Mouse (Mus musculus) CD4-positive naive resting alpha-beta T cell, adult 76 days (primary cell): ENCODE results near the gene Ciao1. TPM values are rescaled to one million over a fixed set of nuclear protein-coding genes. Genes with fewer than 3 reads are reported as not detected.

ENCODE experiments used
- total RNA-seq: library from RNA; stranded (reverse); gene quantifications from one replicate; pipeline ENCODE4 v1.2.4, GENCODE M21; 2023

The Ciao1 gene
- 36.2 TPM for total RNA-seq

GRCm38 (mm10) chr2:127247592-127248333 is at the start of gene Ciao1, which contains the start of gene Tmem127:
Gene Ciao1, minus strand, starts transcription at chr2:127247816.
Gene Tmem127, plus strand, starts transcription at chr2:127247908.

GRCm38 (mm10) chr2:127269491-127270299 is 22.1 kb upstream of the Ciao1 start, which contains the start of gene Stard7:
Gene Stard7, plus strand, starts transcription at chr2:127270218.

GRCm38 (mm10) chr2:127207547-127208451 is 39.8 kb downstream of the Ciao1 start, which contains the start of the genes 1810024B03Rik and Snrnp200:
Gene 1810024B03Rik, minus strand, starts transcription at chr2:127208280.
Gene Snrnp200, plus strand, starts transcription at chr2:127208386.

Other genes starting within 250 kb of the Ciao1 start
- 27.1 TPM for gene Ap4e1, start 239.1 kb downstream of the Ciao1 start, total RNA-seq
- gene Blvra, start 177.2 kb downstream of the Ciao1 start, total RNA-seq = 16.5 TPM
- 2.9 TPM for gene Ncaph, start 113.9 kb downstream of the Ciao1 start, total RNA-seq
- 17.0 TPM for gene Itpripl1, start 104.4 kb downstream of the Ciao1 start, total RNA-seq
- gene 1810024B03Rik, start 39.5 kb downstream of the Ciao1 start, total RNA-seq = 2.0 TPM
- 172 TPM for gene Snrnp200, start 39.4 kb downstream of the Ciao1 start, total RNA-seq
- 42.4 TPM for gene Tmem127, start 92 bp upstream of the Ciao1 start, total RNA-seq
- gene Stard7, start 22.4 kb upstream of the Ciao1 start, total RNA-seq = 51.1 TPM
- 171 TPM for gene Dusp2, start 88.3 kb upstream of the Ciao1 start, total RNA-seq
- gene Astl, start 90.8 kb upstream of the Ciao1 start, total RNA-seq = 0.47 TPM
- not detected for gene Adra2b, start 115.4 kb upstream of the Ciao1 start, total RNA-seq
- 0.29 TPM for gene Gpat2, start 177.4 kb upstream of the Ciao1 start, total RNA-seq
- gene Fahd2a, start 196.7 kb upstream of the Ciao1 start, total RNA-seq = 15.8 TPM